Mouse (Mus musculus) liver, embryonic 15.5 days (tissue): ENCODE data around the gene Csde1. TPM values are rescaled to one million over a fixed set of nuclear protein-coding genes. Genes with fewer than 3 reads are reported as not detected.

ENCODE experiments used
- ATAC-seq: fragments of 200-750 bp; cut with Nextera tagmentation; 2 replicates; pipeline ENCODE4 v1.8.0; 2017; ENCODE audit warnings: moderate number of reproducible peaks, mild to moderate bottlenecking, moderate library complexity; ENCODE audit not compliant: insufficient read depth
- H3K27ac ChIP-seq: fragments of 300-500 bp; sonication (generic); replicated peaks from 2 replicates; pipeline ENCODE4 v1.5.1; 2015; ENCODE audit warnings: mild to moderate bottlenecking, inconsistent platforms
- H3K27me3 ChIP-seq: fragments of 300-500 bp; sonication (generic); 2 replicates; pipeline ENCODE4 v1.6.1; 2015; ENCODE audit warnings: mild to moderate bottlenecking, inconsistent platforms
- H3K36me3 ChIP-seq: fragments of 300-500 bp; sonication (generic); replicated peaks from 2 replicates; pipeline ENCODE4 v1.6.1; 2015; ENCODE audit warnings: moderate library complexity, mild to moderate bottlenecking, inconsistent platforms
- H3K4me1 ChIP-seq: fragments of 300-500 bp; sonication (generic); replicated peaks from 2 replicates; pipeline ENCODE4 v1.6.1; 2015; ENCODE audit warnings: inconsistent platforms
- H3K4me2 ChIP-seq: fragments of 300-500 bp; sonication (generic); 2 replicates; pipeline ENCODE4 v1.6.1; 2015; ENCODE audit warnings: moderate library complexity, mild to moderate bottlenecking, inconsistent platforms
- H3K4me3 ChIP-seq: fragments of 300-500 bp; sonication (generic); replicated peaks from 2 replicates; pipeline ENCODE4 v1.5.1; 2015; ENCODE audit warnings: mild to moderate bottlenecking, inconsistent platforms
- H3K9ac ChIP-seq: fragments of 300-500 bp; sonication (generic); 2 replicates; pipeline ENCODE4 v1.6.1; 2015; ENCODE audit warnings: moderate library complexity, mild to moderate bottlenecking, inconsistent platforms
- H3K9me3 ChIP-seq: fragments of 300-500 bp; sonication (generic); replicated peaks from 2 replicates; pipeline ENCODE4 v1.6.1; 2016; ENCODE audit warnings: inconsistent platforms
- WGBS: fragments of 180-500 bp; shearing (Covaris S2); methylation state at CpG from one replicate; pipeline ENCODE4 v1.1.7; 2015; ENCODE audit warnings: mixed read lengths; ENCODE audit not compliant: insufficient replicate concordance; 5-methylcytosine and 5-hydroxymethylcytosine counted together
- polyA plus RNA-seq: library from polyadenylated mRNA; unstranded; fragments of >200 nt; fragmentation: Nextera tagmentation; extraction: Ambion mirVana; gene quantifications from 2 replicates; pipeline ENCODE4 v1.2.1, GENCODE M21; 2015

Csde1 gene
- polyA plus RNA-seq, 1 experiment from 2014 or later = 104 TPM

DNA sequence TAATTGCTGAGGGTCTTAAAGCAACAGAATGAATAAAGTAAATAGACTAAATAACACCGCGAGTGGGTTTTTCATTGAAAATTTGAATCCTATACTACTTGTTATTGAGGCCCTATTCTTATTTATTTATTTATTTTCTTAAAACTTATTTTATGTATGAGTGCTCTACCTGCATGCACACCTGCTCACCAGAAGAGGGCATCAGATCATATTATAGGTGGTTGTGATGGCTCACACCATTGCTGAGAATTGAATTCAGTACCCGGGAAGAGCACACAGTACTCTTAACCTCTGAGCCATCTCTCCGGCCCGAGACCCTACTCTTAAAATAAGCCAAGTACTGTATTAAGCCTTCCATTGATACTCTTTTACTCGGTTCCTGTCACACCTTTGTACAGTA lies 79.4 kb downstream of the Csde1 start:
- Histone ChIP-seq H3K27ac (no peak overlapping the region), H3K4me3 (no peak overlapping the region), H3K36me3 (no peaks in the 10 kb centered on the region), H3K9ac (no peak overlapping the region), H3K4me2 (no peak overlapping the region), H3K9me3 (no peaks in the 10 kb centered on the region), H3K27me3 (peaks cover 20% of the 10 kb centered on the region), H3K4me1 (peaks cover 19% of the 10 kb centered on the region)
- ATAC-seq = no peak
- WGBS = 66% methylated on average over 6 of the region's 6 CpGs

DNA sequence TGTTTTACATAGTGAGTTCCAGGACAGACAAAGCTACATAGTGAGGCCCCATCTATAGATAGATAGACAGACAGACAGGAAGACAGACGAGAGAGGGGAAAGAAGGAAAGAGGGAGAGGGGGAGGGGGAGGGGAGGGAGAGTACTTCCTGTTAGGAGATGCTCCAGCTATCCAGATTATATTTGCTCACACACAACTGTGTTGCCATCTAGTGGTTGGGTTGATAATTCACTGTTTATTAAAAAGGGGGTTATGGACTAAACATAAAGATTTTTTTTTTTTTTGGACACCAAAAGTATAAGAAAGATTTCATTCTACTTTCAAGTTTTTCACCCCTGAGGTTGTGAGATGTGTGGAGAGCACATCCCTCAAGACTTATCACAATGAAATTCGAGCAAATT lies 80.5 kb downstream of the Csde1 start:
- Histone ChIP-seq H3K9ac (no peak overlapping the region), H3K4me3 (no peak overlapping the region), H3K36me3 (no peaks in the 10 kb centered on the region), H3K9me3 (no peaks in the 10 kb centered on the region), H3K4me2 (no peak overlapping the region), H3K27ac (no peak overlapping the region), H3K4me1 (peaks cover 19% of the 10 kb centered on the region), H3K27me3 (peaks cover 15% of the 10 kb centered on the region; the same call in 1 of the 2 replicates)
- no peak for ATAC-seq
- WGBS = 41% methylated on average over 2 of the region's 2 CpGs

DNA sequence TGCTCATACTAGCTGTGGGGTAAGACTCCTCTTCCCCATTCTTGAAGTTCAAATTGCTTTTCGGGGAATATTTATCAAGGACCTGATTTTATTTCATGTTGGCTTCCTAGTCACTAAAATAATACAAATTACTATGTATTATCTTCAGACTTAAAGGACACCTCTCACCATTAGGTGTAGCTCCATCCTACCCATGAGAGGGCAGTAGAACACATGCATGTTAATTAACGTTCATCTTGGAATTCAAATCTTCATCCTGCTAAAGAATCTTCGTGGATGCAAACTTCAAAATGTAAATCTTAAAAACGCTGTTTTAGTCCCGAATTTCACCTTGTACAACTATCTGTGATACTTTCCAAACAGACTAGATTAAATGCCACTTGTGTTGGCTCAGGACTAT lies 81.0 kb downstream of the Csde1 start:
- peak overlapping the region; percentile 98; the same call in 1 of the 2 replicates for H3K4me2 ChIP-seq

DNA sequence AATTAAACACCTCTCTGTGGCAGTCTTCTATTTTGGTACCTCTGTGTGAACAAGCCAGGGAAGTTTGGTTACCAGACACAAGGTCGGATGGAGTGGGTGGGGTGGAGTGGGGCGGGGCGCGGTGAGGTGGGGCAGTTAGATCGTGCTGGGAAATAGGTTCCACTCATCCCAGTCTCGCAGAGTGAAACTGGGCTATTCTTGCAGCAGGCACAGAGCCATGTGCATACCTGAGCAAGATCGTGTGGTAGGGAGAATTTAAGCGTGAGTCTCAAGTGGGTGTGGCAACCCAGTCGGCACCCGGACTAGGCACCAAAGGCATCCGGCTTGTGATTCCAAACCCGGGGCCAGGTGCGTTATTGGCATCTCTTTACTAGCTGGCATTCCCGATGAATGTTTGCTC lies 81.7 kb downstream of the Csde1 start:
- no peaks in the 10 kb centered on the region for H3K36me3 ChIP-seq
- H3K27ac ChIP-seq = peak overlapping the region; percentile 92
- peak overlapping the region; percentile 87 for H3K9ac ChIP-seq
- H3K4me3 ChIP-seq = peak overlapping the region; percentile 85
- H3K27me3 ChIP-seq = peaks cover 15% of the 10 kb centered on the region; the same call in 1 of the 2 replicates
- peaks cover 28% of the 10 kb centered on the region for H3K4me1 ChIP-seq
- H3K9me3 ChIP-seq = no peaks in the 10 kb centered on the region
- WGBS = under 1% methylated on average over 14 of the region's 14 CpGs
- H3K4me2 ChIP-seq = peak overlapping the region; percentile 98
- ATAC-seq = peak; percentile 63

More for the DNA sequence above, 81.0 kb downstream of the Csde1 start:
- H3K9me3 ChIP-seq = no peaks in the 10 kb centered on the region
- H3K27me3 ChIP-seq = peaks cover 15% of the 10 kb centered on the region; the same call in 1 of the 2 replicates
- H3K9ac ChIP-seq = no peak overlapping the region
- 46% methylated on average over 5 of the region's 5 CpGs for WGBS
- ATAC-seq = no peak
- H3K27ac ChIP-seq = no peak overlapping the region
- H3K4me3 ChIP-seq = no peak overlapping the region
- peaks cover 24% of the 10 kb centered on the region for H3K4me1 ChIP-seq
- H3K36me3 ChIP-seq = no peaks in the 10 kb centered on the region

DNA sequence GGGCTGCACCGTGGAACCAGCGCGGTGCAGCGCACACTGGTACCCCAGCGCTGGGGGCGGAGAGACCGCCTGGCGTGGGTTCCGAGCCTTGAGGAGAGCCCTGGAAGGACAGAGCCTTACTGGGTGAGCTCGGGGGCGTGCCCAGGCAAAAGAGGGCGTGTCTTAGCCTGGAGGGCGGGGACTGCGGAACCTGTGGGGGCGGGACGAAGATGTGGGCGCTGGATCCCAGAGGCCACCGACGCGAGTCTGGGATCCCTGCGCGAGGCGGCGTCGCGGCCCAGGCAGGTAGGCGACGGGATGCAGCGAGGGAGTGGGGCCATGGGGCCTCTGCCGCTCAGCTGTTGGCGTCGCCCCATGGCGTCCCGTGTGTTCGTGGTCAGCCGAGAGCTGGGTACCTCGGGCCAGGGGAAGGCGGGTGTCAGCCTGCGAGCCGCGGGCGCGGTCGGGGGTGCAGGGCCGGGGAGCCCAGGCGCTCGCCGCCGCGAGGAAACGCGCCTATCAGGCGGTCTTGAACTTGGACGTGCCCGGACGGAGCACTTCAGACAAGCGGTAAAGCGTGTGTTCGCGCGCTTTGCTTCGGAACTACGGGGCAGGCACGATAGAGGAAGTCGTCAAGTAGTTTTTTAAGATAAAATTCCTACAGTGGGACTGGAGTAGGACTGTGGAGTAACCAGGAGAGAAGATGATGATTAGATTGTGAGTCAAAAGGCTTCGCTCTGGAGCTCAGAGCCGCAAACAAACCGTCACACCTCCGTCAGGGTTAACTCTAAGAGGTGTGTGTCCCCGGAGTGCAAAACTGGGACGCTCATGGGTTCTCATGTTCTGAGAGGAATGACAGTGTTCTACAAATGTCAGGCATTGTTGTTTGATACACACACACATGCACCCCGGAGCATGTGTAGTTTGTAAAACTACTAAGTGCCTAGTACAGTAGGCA lies 82.5 kb downstream of the Csde1 start, which contains the start of gene Dennd2c:
Gene Dennd2c (plus strand): TSS at position 151 of the 937 bp plus-strand sequence.
- Histone ChIP-seq H3K36me3 (no peaks in the 10 kb centered on the region), H3K4me3 (peak within 1 kb of the TSS; percentile 85), H3K9ac (peak within 1 kb of the TSS; percentile 87), H3K27ac (peak within 1 kb of the TSS; percentile 92), H3K4me2 (peak within 1 kb of the TSS; percentile 98), H3K4me1 (peaks cover 36% of the 10 kb centered on the region), H3K9me3 (no peaks in the 10 kb centered on the region), H3K27me3 (peaks cover 15% of the 10 kb centered on the region; the same call in 1 of the 2 replicates)
- ATAC-seq = peak; percentile 97
- under 1% methylated on average over 72 of the region's 72 CpGs for WGBS

Other genes starting within 250 kb of the Csde1 start
- gene Tshb, start 237.7 kb upstream of the Csde1 start, polyA plus RNA-seq = not detected in 2 replicates
- not detected in 2 replicates for gene Sycp1, start 84.3 kb upstream of the Csde1 start, polyA plus RNA-seq
- 2.0 and 2.2 TPM in 2 replicates for gene Nr1h5, start 56.3 kb upstream of the Csde1 start, polyA plus RNA-seq
- 14.9 and 15.4 TPM in 2 replicates for gene Sike1, start 24.7 kb upstream of the Csde1 start, polyA plus RNA-seq
- 32.7 and 37.1 TPM in 2 replicates for gene Nras, start 37.9 kb downstream of the Csde1 start, polyA plus RNA-seq
- 0.77 and 0.94 TPM in 2 replicates for gene Ampd1, start 53.6 kb downstream of the Csde1 start, polyA plus RNA-seq
- gene Dennd2c, start 82.2 kb downstream of the Csde1 start, polyA plus RNA-seq = 7.8 and 8.9 TPM in 2 replicates
- 125 and 140 TPM in 2 replicates for gene Bcas2, start 151.2 kb downstream of the Csde1 start, polyA plus RNA-seq